In the genomic region with DNA sequence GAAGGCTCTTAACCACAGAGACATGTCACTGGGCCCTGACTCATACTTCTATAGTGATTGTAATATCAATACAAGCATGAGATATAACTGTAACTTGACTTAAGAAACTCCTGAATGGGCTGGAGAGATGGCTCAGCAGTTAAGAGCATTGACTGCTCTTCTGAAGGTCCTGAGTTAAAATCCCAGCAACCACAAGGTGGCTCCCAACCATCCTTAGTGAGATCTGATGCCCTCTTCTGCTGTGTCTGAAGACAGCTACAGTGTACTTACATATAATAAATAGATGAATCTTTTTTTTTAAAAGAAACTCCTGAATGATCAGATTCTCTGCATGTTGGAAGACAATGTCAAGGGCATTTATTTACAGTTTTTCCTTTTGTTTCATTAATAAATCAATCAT, we compare ENCODE assay signal across 10 mouse cellular contexts. TPM values are rescaled to one million over a fixed set of nuclear protein-coding genes. Genes with fewer than 3 reads are reported as not detected.
DNase-seq lines count a peak whose midpoint lies in the region; ATAC-seq and TF ChIP-seq lines count a peak whose summit lies in the region.
"Had no signal": no experiment of that assay in that cellular context is flagged by ENCODE, and none has a peak within 500 bp of the region (broad histone marks: within the 10 kb centered on the region; RNA-seq: fewer than 3 reads in every experiment).

No protein-coding gene starts in this region.

- no peak overlapping the region for H3K4me3 ChIP-seq in intestine, postnatal 0 days (ENCODE audit: low read depth, low read length)
- H3K4me3 ChIP-seq in intestine, embryonic 15.5 days (replicated peaks), result no peak overlapping the region
- H3K4me3 ChIP-seq in midbrain, embryonic 14.5 days (replicated peaks; ENCODE audit: low read depth, low read length), result no peak overlapping the region
- H3K4me3 ChIP-seq in midbrain, embryonic 13.5 days (replicated peaks), result no peak overlapping the region
- H3K4me3 ChIP-seq: limb, embryonic 12.5 days; midbrain, embryonic 10.5 days had no signal

- H3K4me2 ChIP-seq in intestine, postnatal 0 days (replicated peaks; ENCODE audit: low read depth), result no peak overlapping the region
- no peak overlapping the region for H3K4me2 ChIP-seq in intestine, embryonic 15.5 days (replicated peaks)
- no peak overlapping the region for H3K4me2 ChIP-seq in midbrain, embryonic 14.5 days (ENCODE audit: low read length)
- no peak overlapping the region for H3K4me2 ChIP-seq in midbrain, embryonic 13.5 days (replicated peaks)
- H3K4me2 ChIP-seq: limb, embryonic 12.5 days had no signal

- H3K9me3 ChIP-seq in intestine, postnatal 0 days (ENCODE audit: control insufficient read depth), result no peaks in the 10 kb centered on the region
- no peaks in the 10 kb centered on the region for H3K9me3 ChIP-seq in intestine, embryonic 15.5 days
- H3K9me3 ChIP-seq in midbrain, embryonic 14.5 days (ENCODE audit: control insufficient read depth, low read length), result no peaks in the 10 kb centered on the region
- H3K9me3 ChIP-seq in midbrain, embryonic 13.5 days, result no peaks in the 10 kb centered on the region
- H3K9me3 ChIP-seq: limb, embryonic 12.5 days; midbrain, embryonic 10.5 days had no signal

- no peaks in the 10 kb centered on the region for H3K36me3 ChIP-seq in intestine, postnatal 0 days (ENCODE audit: control insufficient read depth, insufficient read depth)
- H3K36me3 ChIP-seq in intestine, embryonic 15.5 days, result no peaks in the 10 kb centered on the region
- no peaks in the 10 kb centered on the region for H3K36me3 ChIP-seq in midbrain, embryonic 14.5 days (ENCODE audit: control insufficient read depth, insufficient read depth, low read length)
- H3K36me3 ChIP-seq in midbrain, embryonic 13.5 days, result no peaks in the 10 kb centered on the region
- H3K36me3 ChIP-seq: limb, embryonic 12.5 days; midbrain, embryonic 10.5 days had no signal

- peak; percentile 58 for TF ChIP-seq CTCF in intestine, postnatal 0 days (IDR thresholded peaks at IDR 0.05; ENCODE audit: low read depth)

- H3K27me3 ChIP-seq in intestine, postnatal 0 days (replicated peaks; ENCODE audit: control insufficient read depth, insufficient read depth, low read length), result no peaks in the 10 kb centered on the region
- no peaks in the 10 kb centered on the region for H3K27me3 ChIP-seq in intestine, embryonic 15.5 days (replicated peaks)
- no peaks in the 10 kb centered on the region for H3K27me3 ChIP-seq in midbrain, embryonic 14.5 days (ENCODE audit: control insufficient read depth, insufficient read depth, low read length)
- H3K27me3 ChIP-seq in midbrain, embryonic 13.5 days, result no peaks in the 10 kb centered on the region
- H3K27me3 ChIP-seq: limb, embryonic 12.5 days had no signal

- H3K27ac ChIP-seq in intestine, postnatal 0 days (ENCODE audit: low read depth, low read length), result no peak overlapping the region
- H3K27ac ChIP-seq in intestine, embryonic 15.5 days, result no peak overlapping the region
- H3K27ac ChIP-seq in midbrain, embryonic 14.5 days (replicated peaks; ENCODE audit: low read depth, low read length), result no peak overlapping the region
- no peak overlapping the region for H3K27ac ChIP-seq in midbrain, embryonic 13.5 days
- H3K27ac ChIP-seq: limb, embryonic 12.5 days; midbrain, embryonic 10.5 days had no signal

- peak; percentile 21 for DNase-seq in CD4-positive, CD25-positive, alpha-beta regulatory T cell, adult 2 months (ENCODE audit: low read depth, low spot score)
- peak; percentile 66 for DNase-seq in midbrain, embryonic 14.5 days
- DNase-seq in thymus, postnatal 0 days (ENCODE audit: low spot score), result peak; percentile 11
- no peak for DNase-seq in cerebellum, adult 11 months

- no peak for ATAC-seq in CD4-positive, CD25-positive, alpha-beta regulatory T cell, adult 4 months
- no peak for ATAC-seq in intestine, postnatal 0 days
- no peak for ATAC-seq in intestine, embryonic 15.5 days
- no peak for ATAC-seq in midbrain, embryonic 14.5 days (ENCODE audit: low FRiP score, low TSS enrichment)
- no peak for ATAC-seq in midbrain, embryonic 13.5 days

- H3K4me1 ChIP-seq in intestine, postnatal 0 days (replicated peaks; ENCODE audit: control insufficient read depth, insufficient read depth, low read length), result no peaks in the 10 kb centered on the region
- H3K4me1 ChIP-seq in intestine, embryonic 15.5 days (replicated peaks), result no peaks in the 10 kb centered on the region
- no peaks in the 10 kb centered on the region for H3K4me1 ChIP-seq in midbrain, embryonic 14.5 days (ENCODE audit: control insufficient read depth, insufficient read depth, low read length)
- no peaks in the 10 kb centered on the region for H3K4me1 ChIP-seq in midbrain, embryonic 13.5 days (replicated peaks)
- H3K4me1 ChIP-seq: limb, embryonic 12.5 days; midbrain, embryonic 10.5 days had no signal

- no peak overlapping the region for H3K9ac ChIP-seq in intestine, postnatal 0 days (ENCODE audit: low read depth, low read length)
- no peak overlapping the region for H3K9ac ChIP-seq in intestine, embryonic 15.5 days
- H3K9ac ChIP-seq in midbrain, embryonic 14.5 days (replicated peaks; ENCODE audit: low read length), result no peak overlapping the region
- no peak overlapping the region for H3K9ac ChIP-seq in midbrain, embryonic 13.5 days (replicated peaks)
- H3K9ac ChIP-seq: limb, embryonic 12.5 days had no signal

RNA-seq across cellular contexts. Expression of a gene that starts 36.0 kb away (rescaled TPM):
- polyA plus RNA-seq in CD4-positive, CD25-positive, alpha-beta regulatory T cell, adult 4 months (2017; shearing (Covaris generic)), result under 1 TPM in 1 of 2 experiments, not detected in 1; 0.20 TPM
- polyA plus RNA-seq in intestine, postnatal 0 days (2015; fragmentation: Nextera tagmentation; extraction: Ambion mirVana), result 0.07 and 0.08 TPM in 2 replicates
- not detected in 2 replicates for polyA plus RNA-seq in intestine, embryonic 15.5 days (2015; fragmentation: Nextera tagmentation; extraction: Ambion mirVana)
- 0.12 TPM in 2 replicates for polyA plus RNA-seq in midbrain, embryonic 14.5 days (2014; fragmentation: Nextera tagmentation; extraction: Ambion mirVana)
- 0.16 TPM in 1 of 2 replicates, not detected in the other for polyA plus RNA-seq in midbrain, embryonic 13.5 days (2015; fragmentation: Nextera tagmentation; extraction: Ambion mirVana)
- polyA plus RNA-seq in thymus, postnatal 0 days (2015; fragmentation: Nextera tagmentation; extraction: Ambion mirVana), result 0.16 and 0.18 TPM in 2 replicates
- polyA plus RNA-seq: midbrain, embryonic 10.5 days had no signal

RNA-seq across cellular contexts. Expression of a gene that starts 51.2 kb away (rescaled TPM):
- not detected for polyA plus RNA-seq in CD4-positive, CD25-positive, alpha-beta regulatory T cell, adult 4 months (2017; shearing (Covaris generic))
- not detected in 2 replicates for polyA plus RNA-seq in intestine, postnatal 0 days (2015; fragmentation: Nextera tagmentation; extraction: Ambion mirVana)
- not detected in 2 replicates for polyA plus RNA-seq in intestine, embryonic 15.5 days (2015; fragmentation: Nextera tagmentation; extraction: Ambion mirVana)
- polyA plus RNA-seq in midbrain, embryonic 14.5 days (2014; fragmentation: Nextera tagmentation; extraction: Ambion mirVana), result not detected in 2 replicates
- polyA plus RNA-seq in midbrain, embryonic 13.5 days (2015; fragmentation: Nextera tagmentation; extraction: Ambion mirVana), result not detected in 2 replicates
- polyA plus RNA-seq in thymus, postnatal 0 days (2015; fragmentation: Nextera tagmentation; extraction: Ambion mirVana), result not detected in 2 replicates
- polyA plus RNA-seq: limb, embryonic 12.5 days; midbrain, embryonic 10.5 days had no signal
